Mouse (Mus musculus) spleen, adult 2 months (tissue): ENCODE data around the gene Ppp1r16b.

ENCODE experiments used
- CTCF ChIP-seq: fragments of 200-500 bp; IDR thresholded peaks from 2 replicates; pipeline ENCODE4 v1.5.1; 2011; ENCODE audit warnings: mild to moderate bottlenecking, inconsistent platforms; ENCODE audit not compliant: insufficient read depth, insufficient read length, insufficient replicate concordance; ENCODE audit errors: extremely low read depth
- POLR2A ChIP-seq: fragments of 200-500 bp; IDR thresholded peaks from 2 replicates; pipeline ENCODE4 v1.6.1; 2011; ENCODE audit warnings: low read depth, low read length, inconsistent platforms

DNA sequence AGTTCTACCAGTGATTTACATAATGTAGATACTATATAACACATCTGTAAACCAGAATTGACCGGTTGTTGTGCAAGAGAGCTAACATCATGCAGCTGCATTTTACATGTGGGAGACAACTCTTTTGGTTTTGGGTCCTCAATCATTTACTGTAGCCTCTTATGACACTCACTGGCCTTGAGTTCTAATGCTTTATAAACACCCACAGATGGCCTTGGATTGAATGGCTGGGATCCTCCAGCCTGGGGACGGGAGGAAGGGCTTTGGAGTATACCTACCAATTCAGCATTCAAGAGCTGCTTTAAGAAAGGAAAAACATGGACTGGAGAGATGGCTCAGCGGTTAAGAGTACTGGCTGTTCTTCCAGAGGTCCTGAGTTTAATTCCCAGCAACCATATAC lies 5.9 kb upstream of the Ppp1r16b start:
- TF ChIP-seq POLR2A: no peak
- TF ChIP-seq CTCF: no peak
